Mouse (Mus musculus): Measurements from ENCODE around the gene Ssr2. TPM values are rescaled to one million over a fixed set of nuclear protein-coding genes. Genes with fewer than 3 reads are reported as not detected.

Gene Ssr2
- polyA plus RNA-seq, 1 experiment from 2014 or later = 195 TPM

DNA sequence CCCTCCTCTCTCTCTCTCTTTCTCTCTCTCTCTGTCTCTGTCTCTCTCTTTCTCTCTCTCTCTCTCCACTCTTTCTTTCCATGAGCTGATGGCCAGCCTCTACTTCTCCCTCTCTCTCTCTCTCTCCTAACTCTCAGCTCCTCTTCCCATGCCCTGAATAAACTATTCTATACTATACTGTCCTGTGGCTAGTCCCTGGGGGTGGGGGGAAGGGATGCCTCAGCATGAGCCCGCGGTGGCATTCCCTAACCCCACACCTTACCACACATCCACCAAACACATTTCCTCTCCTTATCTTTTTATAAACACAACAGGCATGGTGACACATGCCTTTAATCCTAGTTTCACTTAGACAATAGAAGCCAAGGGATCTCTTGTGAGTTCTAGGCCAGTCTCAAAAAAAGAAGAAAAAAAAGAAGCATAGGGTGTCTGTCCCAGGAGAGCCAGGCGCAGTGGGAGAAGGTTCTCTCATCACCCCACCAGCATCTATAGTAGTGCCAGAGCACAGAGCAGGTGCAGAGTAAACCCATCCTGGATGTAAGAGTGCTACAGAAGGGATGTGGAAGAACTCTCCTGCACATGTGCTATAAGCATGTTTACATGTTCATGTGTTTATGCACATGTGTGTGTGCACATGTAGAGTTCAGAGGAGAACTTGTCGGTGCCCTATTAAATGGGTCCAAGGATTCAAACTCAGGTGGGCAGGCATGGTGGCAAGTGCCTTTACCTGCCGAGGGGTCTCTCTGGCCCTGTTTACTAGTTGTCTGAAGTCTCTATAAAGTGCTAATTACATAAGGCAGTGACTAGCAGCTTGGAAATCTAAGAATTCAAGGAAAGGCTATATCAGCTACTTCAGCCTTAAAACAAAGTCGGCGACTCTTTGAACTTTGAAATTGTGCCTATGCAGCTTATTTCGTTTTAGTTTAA, 3.1 kb downstream of the Ssr2 start:
- peak overlapping the region; percentile 58 for H3K4me2 ChIP-seq (ENCODE audit: low read depth)
- H3K27me3 ChIP-seq (ENCODE audit: control insufficient read depth, insufficient read depth, low read length) = no peaks in the 10 kb centered on the region
- H3K9me3 ChIP-seq (ENCODE audit: control insufficient read depth, low read length) = no peaks in the 10 kb centered on the region
- H3K4me3 ChIP-seq (ENCODE audit: low read depth, low read length) = peak overlapping the region; percentile 96
- ATAC-seq (ENCODE audit: insufficient read depth, low FRiP score, low TSS enrichment) (no peak), DNase-seq (ENCODE audit: low spot score) (no peak)
- H3K27ac ChIP-seq (ENCODE audit: low read depth, low read length) = no peak overlapping the region
- H3K9ac ChIP-seq (ENCODE audit: low read length) = no peak overlapping the region; the same call in 1 of the 2 replicates
- H3K4me1 ChIP-seq (ENCODE audit: control insufficient read depth, insufficient read depth, low read length) = 0 out of 2 replicates have a peak, but pooled peaks cover 3% of the 10 kb centered on the region
- peaks cover 4% of the 10 kb centered on the region; the same call in 1 of the 2 replicates for H3K36me3 ChIP-seq (ENCODE audit: control insufficient read depth, insufficient read depth, low read length)
- 49% methylated on average over 8 of the region's 8 CpGs for WGBS

DNA sequence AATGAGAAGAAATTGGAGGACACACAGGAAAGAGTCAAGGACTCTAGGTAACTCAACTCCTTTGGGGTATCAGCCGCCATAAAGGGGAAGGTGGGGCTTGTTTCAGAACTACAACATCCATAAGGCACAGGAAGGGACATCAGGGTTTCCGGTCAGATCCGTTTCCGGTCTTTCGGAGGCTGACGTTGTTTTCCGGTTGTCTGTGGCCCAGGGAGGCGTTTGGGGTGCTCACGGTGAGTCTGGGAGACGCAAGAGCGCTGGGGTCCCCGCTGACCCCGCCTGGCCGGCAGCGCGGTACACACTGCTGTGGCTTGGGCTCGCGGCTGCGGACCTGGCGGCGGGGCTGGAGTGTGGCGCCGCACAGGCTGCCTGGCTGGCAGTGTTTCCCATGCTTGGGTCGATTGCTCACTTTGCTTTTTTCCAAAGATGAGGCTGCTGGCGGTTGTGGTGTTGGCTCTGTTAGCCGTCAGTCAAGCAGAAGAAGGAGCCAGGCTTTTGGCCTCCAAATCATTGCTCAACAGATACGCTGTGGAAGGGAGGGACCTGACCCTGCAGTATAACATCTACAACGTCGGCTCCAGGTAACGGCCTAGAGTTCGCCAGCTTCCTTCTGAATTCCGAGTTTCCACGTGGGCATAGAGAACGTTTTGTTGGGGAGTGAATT, 3.9 kb downstream of the Ssr2 start:
- ATAC-seq (ENCODE audit: insufficient read depth, low FRiP score, low TSS enrichment) (peak; percentile 55; the same call in 1 of the 2 replicates), DNase-seq (ENCODE audit: low spot score) (peak; percentile 79)
- peak overlapping the region; percentile 96 for H3K4me3 ChIP-seq (ENCODE audit: low read depth, low read length)
- H3K4me2 ChIP-seq (ENCODE audit: low read depth) = peak overlapping the region; percentile 58
- peak overlapping the region; percentile 77 for H3K9ac ChIP-seq (ENCODE audit: low read length)
- peak overlapping the region; percentile 27; the same call in 1 of the 2 replicates for H3K27ac ChIP-seq (ENCODE audit: low read depth, low read length)
- WGBS = under 1% methylated on average over 34 of the region's 34 CpGs
- H3K9me3 ChIP-seq (ENCODE audit: control insufficient read depth, low read length) = no peaks in the 10 kb centered on the region
- H3K27me3 ChIP-seq (ENCODE audit: control insufficient read depth, insufficient read depth, low read length) = no peaks in the 10 kb centered on the region
- peaks cover 4% of the 10 kb centered on the region; the same call in 1 of the 2 replicates for H3K36me3 ChIP-seq (ENCODE audit: control insufficient read depth, insufficient read depth, low read length)
- 0 out of 2 replicates have a peak, but pooled peaks cover 3% of the 10 kb centered on the region for H3K4me1 ChIP-seq (ENCODE audit: control insufficient read depth, insufficient read depth, low read length)

DNA sequence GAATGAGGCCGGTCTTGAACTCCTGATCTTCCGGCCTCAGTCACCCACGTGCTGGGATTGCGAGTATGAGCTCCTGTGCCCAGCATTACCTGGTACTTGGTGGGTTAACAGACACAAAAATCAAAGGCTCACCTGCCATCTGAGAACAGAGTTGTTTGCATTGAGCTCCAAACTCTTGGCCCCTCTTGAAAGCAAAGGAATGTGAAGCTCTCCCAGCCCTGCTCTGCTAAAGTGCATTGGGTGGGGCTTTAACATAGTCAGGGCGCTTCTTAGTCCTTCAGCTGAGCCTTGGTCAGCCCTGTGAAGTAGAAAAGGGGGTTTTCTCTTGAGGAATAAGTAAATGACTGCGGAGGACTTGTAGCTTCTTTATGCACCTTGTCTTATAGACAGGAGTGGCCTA, 10.1 kb downstream of the Ssr2 start:
- Histone ChIP-seq H3K27me3 (ENCODE audit: control insufficient read depth, insufficient read depth, low read length) (no peaks in the 10 kb centered on the region), H3K4me1 (ENCODE audit: control insufficient read depth, insufficient read depth, low read length) (peaks cover 2% of the 10 kb centered on the region; the same call in 1 of the 2 replicates), H3K9me3 (ENCODE audit: control insufficient read depth, low read length) (no peaks in the 10 kb centered on the region), H3K9ac (ENCODE audit: low read length) (no peak overlapping the region), H3K36me3 (ENCODE audit: control insufficient read depth, insufficient read depth, low read length) (peaks cover 22% of the 10 kb centered on the region), H3K4me2 (ENCODE audit: low read depth) (no peak overlapping the region), H3K4me3 (ENCODE audit: low read depth, low read length) (no peak overlapping the region), H3K27ac (ENCODE audit: low read depth, low read length) (no peak overlapping the region)
- ATAC-seq (ENCODE audit: insufficient read depth, low FRiP score, low TSS enrichment) (no peak), DNase-seq (ENCODE audit: low spot score) (no peak)
- 97% methylated on average over 6 of the region's 6 CpGs for WGBS

DNA sequence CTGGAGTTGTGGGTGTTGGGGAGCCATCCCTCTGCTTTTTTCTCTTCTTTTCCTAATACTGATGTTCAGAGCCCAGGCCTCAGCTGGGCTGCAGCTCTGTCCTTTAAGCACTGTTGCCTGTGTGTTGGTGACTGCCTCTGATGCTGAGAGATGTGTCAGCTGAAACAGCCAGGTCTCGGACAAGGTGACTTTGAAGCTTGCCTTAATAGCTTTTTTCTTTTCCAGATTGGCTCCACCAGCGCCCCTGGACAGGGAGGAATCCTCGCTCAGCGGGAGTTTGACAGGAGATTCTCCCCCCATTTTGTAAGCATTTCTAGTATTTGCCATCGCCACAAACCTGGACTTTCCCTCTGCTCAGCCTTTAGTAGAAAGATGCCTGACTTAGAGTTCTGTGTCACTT, 11.0 kb downstream of the Ssr2 start:
- 93% methylated on average over 5 of the region's 5 CpGs for WGBS
- Histone ChIP-seq H3K4me1 (ENCODE audit: control insufficient read depth, insufficient read depth, low read length) (peaks cover 2% of the 10 kb centered on the region; the same call in 1 of the 2 replicates), H3K27ac (ENCODE audit: low read depth, low read length) (no peak overlapping the region), H3K9me3 (ENCODE audit: control insufficient read depth, low read length) (no peaks in the 10 kb centered on the region), H3K27me3 (ENCODE audit: control insufficient read depth, insufficient read depth, low read length) (no peaks in the 10 kb centered on the region), H3K36me3 (ENCODE audit: control insufficient read depth, insufficient read depth, low read length) (peaks cover 20% of the 10 kb centered on the region), H3K9ac (ENCODE audit: low read length) (no peak overlapping the region), H3K4me3 (ENCODE audit: low read depth, low read length) (no peak overlapping the region), H3K4me2 (ENCODE audit: low read depth) (no peak overlapping the region)
- no peak for DNase-seq (ENCODE audit: low spot score)
- no peak for ATAC-seq (ENCODE audit: insufficient read depth, low FRiP score, low TSS enrichment)

DNA sequence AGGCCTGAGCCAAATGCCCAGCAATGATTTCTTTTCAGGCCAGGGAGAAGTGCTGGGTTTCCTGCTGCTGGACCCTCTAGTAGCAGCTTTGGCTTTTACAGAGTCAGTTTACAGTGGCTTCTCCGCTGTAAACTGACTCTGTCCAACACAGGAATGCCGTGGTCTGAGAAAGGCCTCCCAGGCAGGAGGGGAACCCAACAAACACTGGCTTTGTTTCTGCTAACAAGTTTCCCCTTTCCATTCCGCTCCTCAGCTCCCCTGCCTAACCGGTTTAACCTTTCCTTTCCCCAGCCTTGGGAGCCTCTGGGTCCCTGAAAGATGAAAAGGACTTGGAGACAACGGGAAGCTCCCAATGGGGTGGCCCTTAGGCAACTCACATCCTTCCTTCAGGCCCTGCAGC, 14.6 kb downstream of the Ssr2 start:
- ATAC-seq (ENCODE audit: insufficient read depth, low FRiP score, low TSS enrichment) (no peak), DNase-seq (ENCODE audit: low spot score) (no peak)
- Histone ChIP-seq H3K9me3 (ENCODE audit: control insufficient read depth, low read length) (no peaks in the 10 kb centered on the region), H3K4me1 (ENCODE audit: control insufficient read depth, insufficient read depth, low read length) (peaks cover 2% of the 10 kb centered on the region; the same call in 1 of the 2 replicates), H3K27me3 (ENCODE audit: control insufficient read depth, insufficient read depth, low read length) (no peaks in the 10 kb centered on the region), H3K4me2 (ENCODE audit: low read depth) (no peak overlapping the region), H3K27ac (ENCODE audit: low read depth, low read length) (no peak overlapping the region), H3K9ac (ENCODE audit: low read length) (no peak overlapping the region), H3K4me3 (ENCODE audit: low read depth, low read length) (no peak overlapping the region), H3K36me3 (ENCODE audit: control insufficient read depth, insufficient read depth, low read length) (peaks cover 18% of the 10 kb centered on the region)
- 44% methylated on average over 5 of the region's 5 CpGs for WGBS

DNA sequence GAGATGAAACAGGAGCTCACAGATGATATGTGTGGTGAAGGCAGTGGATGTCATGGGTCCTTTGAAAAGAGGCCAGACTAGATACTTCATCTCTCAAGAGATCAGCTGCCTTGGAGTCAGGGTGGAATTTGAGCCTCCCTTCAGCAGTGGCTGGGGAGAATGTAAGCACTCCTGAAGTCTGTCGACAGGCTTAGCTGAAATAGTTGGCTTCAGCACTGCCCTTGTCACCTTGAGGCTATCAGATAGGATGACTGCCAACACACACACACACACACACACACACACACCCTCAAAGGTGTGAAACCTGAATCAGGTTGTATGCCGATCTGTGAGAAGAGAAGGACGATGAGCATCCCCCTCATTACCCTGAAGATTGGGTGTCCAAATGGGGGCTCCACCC, 15.4 kb downstream of the Ssr2 start:
- H3K9ac ChIP-seq (ENCODE audit: low read length) = no peak overlapping the region
- 45% methylated on average over 3 of the region's 3 CpGs for WGBS
- DNase-seq (ENCODE audit: low spot score) = no peak
- no peaks in the 10 kb centered on the region for H3K27me3 ChIP-seq (ENCODE audit: control insufficient read depth, insufficient read depth, low read length)
- H3K4me2 ChIP-seq (ENCODE audit: low read depth) = no peak overlapping the region
- peaks cover 2% of the 10 kb centered on the region; the same call in 1 of the 2 replicates for H3K4me1 ChIP-seq (ENCODE audit: control insufficient read depth, insufficient read depth, low read length)
- H3K4me3 ChIP-seq (ENCODE audit: low read depth, low read length) = no peak overlapping the region
- ATAC-seq (ENCODE audit: insufficient read depth, low FRiP score, low TSS enrichment) = no peak
- H3K27ac ChIP-seq (ENCODE audit: low read depth, low read length) = no peak overlapping the region
- no peaks in the 10 kb centered on the region for H3K9me3 ChIP-seq (ENCODE audit: control insufficient read depth, low read length)
- H3K36me3 ChIP-seq (ENCODE audit: control insufficient read depth, insufficient read depth, low read length) = peaks cover 14% of the 10 kb centered on the region

DNA sequence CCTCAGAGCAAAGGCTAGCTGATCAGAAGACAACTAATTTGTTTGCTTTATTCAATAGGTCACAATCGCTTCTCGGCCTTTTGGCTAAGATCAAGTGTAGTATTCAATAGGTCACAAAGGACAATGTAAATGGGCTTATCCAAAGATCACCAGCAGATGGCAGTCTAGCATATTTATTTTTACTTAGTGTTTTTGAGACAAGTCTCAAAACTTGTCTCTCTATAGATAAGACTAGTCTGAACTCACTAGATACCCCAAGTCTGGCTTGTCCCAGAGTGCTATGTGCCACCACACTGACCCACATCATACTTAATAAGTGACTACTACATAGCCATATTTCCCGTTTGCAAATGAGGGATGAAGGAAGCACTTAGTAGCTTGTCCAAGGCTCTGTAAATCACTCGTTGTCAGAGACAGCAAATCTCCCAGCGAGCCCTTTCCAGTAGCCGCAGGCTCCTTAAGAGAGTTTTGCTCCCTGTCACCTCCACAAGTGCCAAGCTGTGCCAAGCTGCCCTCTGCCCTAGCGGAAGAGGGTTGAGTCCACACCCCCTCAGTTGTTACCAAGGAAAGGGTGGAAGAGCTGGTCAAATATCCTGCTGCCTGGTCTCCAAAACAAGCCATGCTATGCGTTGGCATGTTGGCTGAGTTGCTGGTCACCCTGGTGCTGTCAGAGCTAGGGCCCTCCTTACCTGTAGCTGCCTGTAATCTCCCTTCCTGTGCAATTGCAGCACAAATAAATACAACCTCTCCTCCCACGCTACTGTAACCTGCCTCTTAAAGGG, 16.5 kb downstream of the Ssr2 start:
- Histone ChIP-seq H3K4me1 (ENCODE audit: control insufficient read depth, insufficient read depth, low read length) (peaks cover 2% of the 10 kb centered on the region; the same call in 1 of the 2 replicates), H3K9ac (ENCODE audit: low read length) (no peak overlapping the region), H3K9me3 (ENCODE audit: control insufficient read depth, low read length) (no peaks in the 10 kb centered on the region), H3K4me2 (ENCODE audit: low read depth) (no peak overlapping the region), H3K4me3 (ENCODE audit: low read depth, low read length) (no peak overlapping the region), H3K36me3 (ENCODE audit: control insufficient read depth, insufficient read depth, low read length) (peaks cover 7% of the 10 kb centered on the region), H3K27me3 (ENCODE audit: control insufficient read depth, insufficient read depth, low read length) (no peaks in the 10 kb centered on the region), H3K27ac (ENCODE audit: low read depth, low read length) (no peak overlapping the region)
- 29% methylated on average over 9 of the region's 9 CpGs for WGBS
- DNase-seq (ENCODE audit: low spot score) = peak; percentile 60
- ATAC-seq (ENCODE audit: insufficient read depth, low FRiP score, low TSS enrichment) = no peak; the same call in 1 of the 2 replicates

DNA sequence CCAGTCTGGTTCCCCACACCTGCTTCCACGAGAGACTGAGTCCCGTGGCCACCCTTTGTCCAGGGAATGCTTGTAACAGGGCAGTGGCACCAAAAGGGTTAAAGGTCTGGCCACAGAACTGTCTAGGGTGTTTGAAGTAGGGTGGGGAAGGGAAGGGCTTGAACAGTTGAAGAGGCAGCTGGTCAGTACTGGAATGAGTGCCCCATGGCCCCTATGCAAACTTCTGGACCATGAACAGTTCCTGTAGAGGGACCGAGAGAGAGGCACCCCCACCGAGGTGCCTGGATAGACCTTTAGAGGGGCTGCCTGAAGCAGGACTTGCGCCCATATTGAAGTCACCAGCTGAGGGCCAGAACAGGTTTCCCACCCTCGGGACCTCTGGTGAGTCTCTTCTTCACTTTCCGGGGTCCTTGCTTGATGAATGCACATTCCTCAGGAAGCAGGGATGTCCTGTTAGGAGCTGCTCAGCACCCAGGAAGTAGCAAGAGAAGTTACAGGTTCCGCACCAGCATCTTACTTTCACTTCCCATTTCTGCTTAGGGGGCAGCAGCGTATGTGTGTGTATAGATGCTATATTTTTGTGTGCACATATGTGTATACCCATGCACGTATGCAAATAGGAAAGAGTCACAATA, 17.4 kb downstream of the Ssr2 start:
- no peaks in the 10 kb centered on the region for H3K36me3 ChIP-seq (ENCODE audit: control insufficient read depth, insufficient read depth, low read length)
- 69% methylated on average over 10 of the region's 10 CpGs for WGBS

More for the DNA sequence above, 17.4 kb downstream of the Ssr2 start:
- no peak overlapping the region for H3K27ac ChIP-seq (ENCODE audit: low read depth, low read length)
- no peak for DNase-seq (ENCODE audit: low spot score)
- peaks cover 2% of the 10 kb centered on the region; the same call in 1 of the 2 replicates for H3K4me1 ChIP-seq (ENCODE audit: control insufficient read depth, insufficient read depth, low read length)
- ATAC-seq (ENCODE audit: insufficient read depth, low FRiP score, low TSS enrichment) = no peak
- no peak overlapping the region for H3K4me2 ChIP-seq (ENCODE audit: low read depth)
- no peaks in the 10 kb centered on the region for H3K27me3 ChIP-seq (ENCODE audit: control insufficient read depth, insufficient read depth, low read length)
- H3K4me3 ChIP-seq (ENCODE audit: low read depth, low read length) = no peak overlapping the region
- H3K9ac ChIP-seq (ENCODE audit: low read length) = no peak overlapping the region
- H3K9me3 ChIP-seq (ENCODE audit: control insufficient read depth, low read length) = no peaks in the 10 kb centered on the region

Data from neural tube, embryonic 11.5 days (tissue).